Mouse (Mus musculus): ENCODE measurements around the gene Hps5.
A peak's percentile ranks its signal among the peaks of the same experiment; 100 is the strongest.
"Not testable (repeated sequence)": the region's sequence is repeated elsewhere in the genome, so short reads cannot be mapped to it uniquely, and the experiment has no call there.

The Hps5 gene

DNA sequence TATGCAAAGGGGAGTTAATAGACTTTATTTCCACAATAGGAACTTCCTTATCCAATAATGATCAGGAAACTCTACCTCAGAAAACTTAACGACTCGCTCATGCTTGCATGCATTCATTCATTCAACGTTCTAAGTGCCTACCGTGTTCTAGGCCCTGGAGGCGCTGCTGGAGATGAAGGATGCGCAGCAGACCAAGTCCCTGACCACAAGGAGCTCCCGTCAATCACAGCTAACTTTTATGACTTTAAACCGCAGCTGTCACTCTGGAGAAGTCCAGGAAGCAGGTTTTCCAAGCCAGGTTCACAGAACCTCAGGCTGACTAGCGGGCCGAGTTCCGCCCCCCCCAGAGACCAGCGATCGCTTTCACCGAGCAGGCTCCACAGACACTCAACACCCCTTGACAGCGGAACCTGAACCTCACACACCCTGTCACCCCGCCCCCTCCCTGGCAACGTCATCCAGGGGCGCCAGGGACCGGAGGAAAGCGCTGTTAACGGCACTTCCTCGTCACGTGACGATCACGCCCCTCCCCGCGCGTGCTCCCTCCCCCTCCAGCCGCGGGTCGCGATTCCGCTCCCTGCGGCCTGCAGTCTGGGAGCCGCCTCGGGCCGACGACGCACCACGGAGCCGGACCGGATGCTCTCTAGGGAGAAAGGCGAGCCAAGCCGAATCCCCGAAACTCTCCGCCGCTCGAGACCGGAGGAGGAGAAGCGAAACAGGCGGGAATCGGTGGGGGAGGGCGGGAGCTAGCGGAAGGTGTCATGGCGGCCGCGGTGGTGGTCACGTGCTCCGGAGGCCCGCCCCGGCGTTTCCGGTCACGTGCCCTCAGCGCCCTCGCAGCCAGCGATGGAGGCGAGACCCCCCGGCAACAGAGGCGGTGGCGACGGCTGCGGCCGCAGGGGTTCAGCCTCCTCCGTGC, at the start of gene Hps5, which contains the start of gene Gtf2h1:
TSS of gene Hps5 (minus strand) at position 778 of the 919 bp plus-strand sequence.
TSS of gene Gtf2h1 (plus strand) at position 817 of the 919 bp plus-strand sequence.
- peak; percentile 96 for DNase-seq (ENCODE audit: extremely low read depth, insufficient read length, low spot score)

DNA sequence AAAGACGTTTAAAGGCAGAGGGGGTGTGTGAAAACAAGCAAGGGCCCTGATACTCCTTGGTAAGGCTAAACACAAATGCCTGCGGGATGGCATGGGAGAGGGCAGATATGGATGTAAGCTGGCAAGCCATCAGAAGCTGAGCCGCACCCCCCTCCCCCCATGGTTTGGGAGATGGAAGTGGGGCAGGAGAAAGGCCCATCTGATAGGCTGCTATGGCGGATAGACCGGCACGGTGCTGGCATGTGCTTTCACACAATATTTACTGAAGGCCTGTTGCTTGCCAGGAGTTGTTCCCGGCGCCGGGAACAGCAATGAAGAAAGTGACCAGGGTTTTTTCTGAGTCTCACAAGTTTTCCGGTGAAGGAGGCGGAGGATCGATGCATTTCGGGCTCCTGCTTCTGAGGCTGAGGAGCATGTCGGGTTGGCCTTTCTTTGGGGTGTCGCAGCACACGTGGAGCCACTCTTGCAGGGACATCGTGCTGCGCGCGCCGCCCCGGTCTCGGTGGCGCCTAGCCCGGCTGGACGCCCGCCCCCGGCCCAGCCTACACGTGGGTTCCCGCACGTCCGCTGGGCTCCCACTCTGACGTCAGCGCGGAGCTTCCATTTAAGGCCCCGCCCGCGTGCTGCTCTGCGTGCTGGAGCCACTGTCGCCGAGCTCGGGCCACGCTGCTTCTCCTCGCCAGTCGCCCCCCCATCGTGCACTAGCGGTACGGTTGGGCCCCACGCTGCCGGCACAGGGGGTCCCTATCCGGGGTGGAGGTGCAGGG, 49.5 kb upstream of the Hps5 start:
- peak; percentile 95 for DNase-seq (ENCODE audit: extremely low read depth, insufficient read length, low spot score)

DNA sequence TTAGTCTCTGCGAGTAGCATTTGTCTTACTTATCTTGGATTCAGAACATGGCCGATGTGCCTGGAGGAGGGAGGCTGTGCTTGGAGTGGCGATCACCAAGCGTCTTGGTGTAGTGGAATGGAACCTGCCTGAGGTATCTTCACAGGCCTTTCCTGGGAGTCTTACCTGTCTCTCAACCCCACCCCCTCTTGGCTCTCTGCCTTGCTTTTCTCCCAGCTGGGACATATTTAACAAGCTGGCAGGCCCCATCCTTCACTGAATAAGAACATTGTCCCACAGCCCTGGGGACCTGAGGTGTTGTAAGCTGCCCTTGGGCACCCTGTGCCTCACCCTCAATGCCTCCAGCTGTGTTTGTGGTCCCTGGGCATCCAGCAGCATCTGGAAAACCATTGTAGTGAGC, 47.7 kb upstream of the Hps5 start:
- no peak for DNase-seq (ENCODE audit: extremely low read depth, insufficient read length, low spot score)

DNA sequence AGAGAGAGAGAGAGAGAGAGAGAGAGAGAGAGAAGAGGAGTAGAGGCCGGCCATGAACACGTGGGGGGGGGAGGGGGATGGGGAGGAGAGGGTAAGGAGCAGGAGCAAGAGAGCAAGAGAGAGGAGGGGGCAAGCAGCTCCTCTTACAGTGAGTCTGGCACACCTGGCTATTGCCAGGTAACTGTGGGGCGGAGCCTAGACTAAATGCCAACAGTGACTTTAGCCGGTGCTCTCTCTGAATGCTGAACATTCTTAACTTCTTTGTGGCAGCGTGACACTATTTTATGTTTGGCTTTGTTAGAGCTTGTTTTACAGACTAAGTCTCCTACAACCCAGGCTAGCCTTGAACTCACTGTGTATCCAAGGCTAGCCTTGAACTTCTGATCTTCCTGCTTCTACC, 46.4 kb upstream of the Hps5 start:
- no peak for DNase-seq (ENCODE audit: extremely low read depth, insufficient read length, low spot score)

DNA sequence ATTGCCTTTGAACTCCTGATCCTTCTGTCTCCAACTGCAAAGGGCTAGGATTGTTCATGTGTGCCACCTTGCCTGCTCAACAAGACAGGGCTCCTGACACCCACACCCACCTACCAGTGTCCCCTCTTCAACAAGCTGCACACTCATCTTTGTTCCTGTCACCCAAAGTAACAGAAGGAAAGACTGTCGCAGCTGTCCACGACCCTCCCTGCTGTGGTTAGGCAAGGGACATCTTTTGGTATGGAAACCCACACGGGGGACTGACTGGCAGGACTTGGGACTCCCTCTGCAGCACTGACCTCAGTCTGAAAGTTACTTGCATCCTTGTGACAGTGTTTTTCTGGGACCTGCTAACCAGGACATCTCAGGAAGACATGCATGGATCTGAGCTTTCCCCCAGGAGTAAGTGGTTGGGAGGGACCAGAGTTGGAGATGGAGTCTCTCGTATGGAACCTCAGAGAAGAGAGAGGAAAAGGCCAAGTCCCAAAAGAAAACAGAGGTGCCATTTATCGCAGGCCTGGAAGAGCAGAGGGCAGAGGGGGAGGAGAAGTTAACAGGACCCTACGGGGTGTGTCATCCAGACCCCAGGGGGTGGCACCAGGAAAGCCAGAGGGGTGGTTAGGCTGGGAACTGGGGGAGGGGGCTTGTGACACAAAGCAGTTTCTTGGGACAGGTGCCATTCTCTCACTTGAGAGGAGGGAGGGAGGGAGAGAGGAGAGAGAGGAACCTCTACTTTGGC, 45.1 kb upstream of the Hps5 start, which contains the start of gene Ldha:
TSS of gene Ldha (plus strand) at position 689 of the 739 bp plus-strand sequence.
- DNase-seq (ENCODE audit: extremely low read depth, insufficient read length, low spot score) = no peak

DNA sequence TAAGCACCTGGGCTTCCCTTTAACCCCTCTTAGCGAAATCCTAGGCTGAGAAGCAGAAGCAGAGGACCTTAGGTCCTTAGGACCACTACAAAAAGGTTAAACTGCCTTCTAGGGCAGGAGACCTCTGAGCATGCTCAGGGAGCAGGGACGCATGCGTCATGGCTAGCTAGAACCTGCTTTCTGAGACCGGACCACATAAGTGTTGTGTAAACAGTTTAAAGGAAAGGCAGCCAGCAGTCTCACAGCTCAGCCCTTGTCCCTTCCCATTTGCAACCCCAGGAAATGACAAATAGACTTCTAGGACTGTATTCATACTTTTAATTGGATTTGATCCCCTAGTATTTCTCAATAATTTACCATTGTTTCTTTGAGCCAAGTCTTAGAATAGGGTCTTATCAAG, 44.5 kb upstream of the Hps5 start:
- DNase-seq (ENCODE audit: extremely low read depth, insufficient read length, low spot score) = no peak

DNA sequence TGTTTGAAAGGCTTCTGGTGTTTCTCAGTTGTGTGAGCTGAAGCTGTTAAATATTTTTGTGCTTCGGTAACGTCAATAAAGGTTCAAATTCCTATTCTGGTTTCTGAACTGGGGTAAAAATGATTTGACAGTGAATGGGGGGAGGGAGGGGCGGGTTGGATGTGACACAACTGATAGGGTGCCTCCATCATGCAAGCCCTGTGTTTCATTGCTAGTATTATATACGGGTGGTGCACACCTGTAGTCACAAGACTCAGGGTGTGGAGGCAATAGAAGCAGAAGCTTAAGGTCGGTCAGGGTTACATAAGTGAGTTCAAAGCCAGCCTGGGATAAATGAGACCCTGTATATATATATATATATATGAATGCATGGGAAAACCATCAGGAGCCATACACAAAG, 44.0 kb upstream of the Hps5 start:
- DNase-seq (ENCODE audit: extremely low read depth, insufficient read length, low spot score) = no peak

DNA sequence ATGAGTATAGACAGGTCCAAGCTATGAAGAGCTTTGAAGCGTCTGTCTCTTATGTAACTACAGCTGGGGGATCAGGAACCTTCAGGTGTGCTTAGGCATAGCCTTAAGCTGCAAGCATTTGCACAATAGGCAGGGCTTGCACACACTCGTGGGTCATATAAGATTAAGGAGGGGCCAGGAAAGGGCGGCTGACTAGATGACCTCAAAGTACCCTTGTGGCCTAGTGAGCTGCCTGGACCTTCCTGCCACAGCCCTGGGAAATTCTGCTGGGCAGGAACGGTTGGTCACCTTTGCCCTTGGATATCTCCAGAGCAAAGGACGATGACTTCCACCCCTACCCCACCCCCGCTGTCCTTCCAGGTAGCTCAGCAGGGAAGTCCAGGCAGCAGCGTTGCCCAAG, 43.6 kb upstream of the Hps5 start:
- DNase-seq (ENCODE audit: extremely low read depth, insufficient read length, low spot score) = peak; percentile 35

DNA sequence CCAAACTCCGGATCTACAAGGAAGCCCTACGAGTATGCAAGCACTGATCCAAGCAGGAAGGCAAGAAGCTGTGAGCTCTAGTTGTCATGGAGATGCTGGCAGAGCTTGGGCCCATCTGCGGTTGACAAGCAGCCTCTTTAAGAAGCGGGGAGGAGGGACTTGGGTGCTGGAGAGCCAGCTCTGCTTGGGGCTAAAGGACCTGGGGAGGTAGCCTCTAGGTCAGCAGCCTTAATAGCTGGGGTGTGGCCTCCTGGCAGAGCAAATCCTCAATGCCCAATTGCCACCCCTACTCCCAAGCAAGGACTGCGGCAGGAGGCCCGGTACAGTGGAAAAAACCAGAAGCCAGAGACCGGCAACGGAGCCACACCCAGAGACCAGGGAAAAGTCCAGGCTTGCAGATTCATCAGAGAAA, 43.0 kb upstream of the Hps5 start:
- peak; percentile 87 for DNase-seq (ENCODE audit: extremely low read depth, insufficient read length, low spot score)

DNA sequence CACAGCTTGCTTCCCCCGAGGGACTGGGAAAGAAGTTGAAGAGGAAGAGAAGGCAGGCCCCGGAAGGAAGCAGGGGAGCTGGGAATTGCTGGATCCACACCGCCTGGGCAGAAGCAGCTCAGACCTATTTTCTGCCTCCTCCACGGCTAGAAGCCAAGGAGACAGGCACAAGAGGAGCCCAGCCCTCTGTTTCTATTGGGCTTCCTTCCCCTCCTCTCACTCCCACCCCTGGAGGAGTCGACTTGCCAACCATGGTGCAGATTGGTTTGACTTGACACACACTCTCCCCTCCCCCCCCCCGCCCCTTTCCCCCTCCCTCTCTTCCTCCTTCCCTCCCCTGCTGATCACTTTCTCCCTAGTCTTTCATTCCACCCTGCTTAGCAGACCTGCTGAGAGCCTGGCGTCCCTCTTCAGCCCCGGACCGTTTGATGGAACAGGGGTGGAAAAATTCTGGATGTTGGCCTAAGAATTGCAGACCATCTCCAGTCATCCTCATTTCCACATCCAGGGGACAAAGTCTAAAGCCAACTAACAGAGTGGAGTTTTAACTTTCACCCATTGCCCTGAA, 42.3 kb upstream of the Hps5 start:
- DNase-seq (ENCODE audit: extremely low read depth, insufficient read length, low spot score) = no peak

DNA sequence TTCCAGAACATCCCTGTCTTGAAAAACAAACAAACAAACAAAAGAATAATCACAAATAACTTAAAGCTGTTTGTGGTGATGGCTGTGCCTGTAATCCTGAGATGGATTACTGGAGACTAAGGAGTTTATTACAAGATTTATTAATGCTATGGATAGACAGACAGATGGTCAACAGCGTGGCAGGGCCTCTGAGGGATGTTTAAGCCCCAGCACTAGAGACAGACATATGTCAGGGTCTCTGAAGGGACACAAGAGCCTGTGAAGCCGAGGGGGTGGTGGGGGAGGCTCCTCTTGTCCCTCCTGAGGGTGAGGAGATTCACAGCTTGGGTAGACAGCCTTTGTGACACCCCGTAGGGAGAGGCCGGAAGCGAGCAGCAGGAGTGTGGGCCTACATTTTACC, 41.2 kb upstream of the Hps5 start:
- no peak for DNase-seq (ENCODE audit: extremely low read depth, insufficient read length, low spot score)

DNA sequence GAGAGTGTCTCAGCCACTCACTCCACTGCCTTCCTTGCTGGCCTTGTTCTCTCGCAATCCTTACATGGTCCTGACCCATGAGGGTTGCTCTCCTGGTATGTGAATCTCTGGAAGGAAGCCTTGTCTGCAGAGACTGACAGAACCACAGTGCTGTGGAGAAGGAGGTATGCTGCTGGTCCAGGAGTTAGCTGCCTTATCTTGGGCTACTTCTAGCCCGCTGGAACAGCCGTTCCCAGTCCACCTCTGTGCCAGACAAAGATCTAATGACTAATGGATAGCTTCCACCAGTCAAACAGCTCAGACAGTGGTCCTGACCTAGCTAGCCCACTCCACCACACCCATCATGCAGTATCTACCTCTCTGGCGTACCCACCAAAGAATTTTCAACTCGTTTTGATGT, 40.5 kb upstream of the Hps5 start:
- DNase-seq (ENCODE audit: extremely low read depth, insufficient read length, low spot score) = no peak

DNA sequence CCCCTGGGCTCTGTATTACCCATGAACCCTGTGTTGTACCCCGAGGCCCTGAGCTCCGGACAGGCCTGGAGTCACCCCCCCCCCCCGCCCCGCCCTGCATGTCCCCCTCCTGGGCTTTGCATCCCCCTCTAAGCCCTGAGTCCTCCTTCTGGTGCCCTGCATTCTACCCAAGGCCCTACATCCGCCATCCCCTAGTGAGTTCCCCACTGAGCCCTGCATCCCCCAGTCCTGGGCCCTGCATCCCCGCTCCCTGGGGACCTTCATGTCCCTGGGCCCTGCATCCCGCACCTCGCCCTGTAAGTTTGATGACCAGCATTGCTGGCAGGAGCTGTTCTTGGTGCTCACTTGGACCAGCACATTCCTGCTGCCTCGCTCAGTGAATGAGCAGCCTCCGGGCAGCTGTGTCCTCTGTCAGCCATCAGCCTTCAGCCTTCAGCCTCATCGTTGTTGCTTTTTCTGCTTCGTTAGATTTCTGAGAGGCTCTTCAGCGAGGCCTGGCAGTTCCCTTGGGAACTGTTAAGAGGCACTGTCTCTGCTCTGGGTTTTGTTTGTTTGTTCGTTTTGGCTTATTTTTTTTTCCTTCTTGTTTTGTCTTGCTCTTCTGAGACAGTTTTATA, 39.2 kb upstream of the Hps5 start:
- no peak for DNase-seq (ENCODE audit: extremely low read depth, insufficient read length, low spot score)

DNA sequence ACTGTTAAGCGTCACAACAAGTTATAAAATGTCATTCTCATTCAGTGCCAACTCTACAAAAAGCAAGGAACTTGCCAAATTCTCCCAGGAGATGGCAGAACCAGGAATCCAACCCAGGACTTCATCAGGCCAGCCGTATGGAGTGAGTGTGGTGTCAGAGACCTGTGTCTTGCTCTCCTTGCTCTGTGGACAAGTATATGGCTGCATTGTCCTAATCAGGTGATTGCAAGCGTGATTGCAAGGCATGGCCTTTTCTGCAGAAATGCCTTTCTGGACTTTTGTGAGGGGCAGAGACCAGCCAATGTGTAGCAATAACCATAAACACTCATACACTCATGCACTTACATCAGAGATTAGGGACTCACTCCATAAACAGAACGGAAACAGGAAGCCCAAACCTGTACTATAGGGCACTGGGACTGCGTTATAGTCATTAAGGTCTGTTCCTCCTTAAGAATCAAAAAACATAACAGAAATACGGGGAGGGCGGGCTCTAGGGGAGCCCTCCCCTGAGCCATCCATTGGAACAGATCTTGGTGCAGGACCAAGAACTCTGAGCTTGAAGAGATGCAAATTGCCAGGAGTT, 37.9 kb upstream of the Hps5 start:
- DNase-seq (ENCODE audit: extremely low read depth, insufficient read length, low spot score) = no peak

DNA sequence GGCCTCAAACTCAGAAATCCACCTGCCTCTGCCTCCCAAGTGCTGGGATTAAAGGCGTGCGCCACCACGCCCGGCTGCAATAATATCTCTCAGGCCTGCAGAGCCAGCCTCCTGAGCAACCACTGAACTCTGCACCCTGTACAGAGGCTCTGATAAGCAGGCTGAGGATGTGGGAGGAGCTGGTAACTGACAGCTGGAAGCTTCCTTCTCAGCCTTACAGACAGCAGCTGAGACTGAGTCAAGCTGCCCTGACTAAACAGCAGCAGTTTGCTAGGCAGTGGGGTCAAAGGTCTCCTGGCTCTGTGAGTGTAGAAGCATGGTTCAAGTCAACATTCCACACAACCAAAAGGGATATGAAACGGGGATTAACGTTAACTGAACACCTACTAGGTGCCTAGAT, 37.4 kb upstream of the Hps5 start:
- no peak for DNase-seq (ENCODE audit: extremely low read depth, insufficient read length, low spot score)

DNA sequence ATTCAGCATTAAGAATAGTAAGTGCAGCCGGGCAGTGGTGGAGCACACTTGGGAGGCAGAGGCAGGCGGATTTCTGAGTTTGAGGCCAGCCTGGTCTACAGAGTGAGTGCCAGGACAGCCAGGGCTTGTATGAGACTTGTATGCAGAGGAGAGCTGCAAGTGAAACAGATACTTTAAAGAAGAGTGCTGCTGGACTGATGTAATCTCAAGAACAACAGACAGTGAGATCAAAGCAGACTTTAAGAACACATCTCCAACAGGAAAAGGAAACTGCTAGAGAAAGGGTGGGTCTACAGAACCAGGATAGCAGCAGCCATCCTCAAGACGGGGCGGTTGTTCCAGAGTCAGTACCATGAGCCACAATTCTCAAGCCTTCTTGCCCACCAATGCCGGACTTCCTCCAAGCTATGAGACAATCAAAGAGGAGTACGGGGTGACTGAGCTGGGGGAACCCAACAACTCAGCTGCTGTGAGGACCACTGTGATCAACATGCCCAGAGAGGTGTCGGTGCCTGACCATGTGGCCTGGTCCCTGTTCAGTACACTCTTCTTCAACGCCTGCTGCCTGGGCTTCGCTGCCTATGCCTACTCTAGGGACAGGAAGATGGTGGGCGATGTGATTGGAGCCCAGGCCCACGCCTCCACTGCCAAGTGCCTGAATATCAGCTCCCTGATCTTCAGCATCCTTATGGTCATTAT, 36.4 kb upstream of the Hps5 start:
- DNase-seq (ENCODE audit: extremely low read depth, insufficient read length, low spot score) = not testable (repeated sequence)

DNA sequence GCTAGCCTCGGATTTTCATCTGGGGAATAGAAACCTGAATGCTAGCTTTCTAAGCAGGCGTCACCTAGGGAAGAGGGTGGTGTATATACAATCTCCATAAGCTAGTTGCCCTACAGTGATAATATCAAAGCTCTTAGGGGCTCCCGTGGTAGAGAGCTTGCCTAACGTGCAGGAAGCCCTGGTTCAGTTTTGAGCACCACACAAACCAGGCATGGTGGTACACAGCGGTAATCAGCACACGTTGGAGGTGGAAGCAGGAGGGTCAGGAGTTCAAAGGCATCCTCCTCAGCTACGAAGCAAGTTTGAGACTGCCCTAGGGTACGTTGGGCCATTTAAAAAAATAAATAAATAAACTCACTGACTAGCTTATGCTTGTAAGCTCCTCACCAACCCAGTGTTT, 35.8 kb upstream of the Hps5 start:
- no peak for DNase-seq (ENCODE audit: extremely low read depth, insufficient read length, low spot score)

DNA sequence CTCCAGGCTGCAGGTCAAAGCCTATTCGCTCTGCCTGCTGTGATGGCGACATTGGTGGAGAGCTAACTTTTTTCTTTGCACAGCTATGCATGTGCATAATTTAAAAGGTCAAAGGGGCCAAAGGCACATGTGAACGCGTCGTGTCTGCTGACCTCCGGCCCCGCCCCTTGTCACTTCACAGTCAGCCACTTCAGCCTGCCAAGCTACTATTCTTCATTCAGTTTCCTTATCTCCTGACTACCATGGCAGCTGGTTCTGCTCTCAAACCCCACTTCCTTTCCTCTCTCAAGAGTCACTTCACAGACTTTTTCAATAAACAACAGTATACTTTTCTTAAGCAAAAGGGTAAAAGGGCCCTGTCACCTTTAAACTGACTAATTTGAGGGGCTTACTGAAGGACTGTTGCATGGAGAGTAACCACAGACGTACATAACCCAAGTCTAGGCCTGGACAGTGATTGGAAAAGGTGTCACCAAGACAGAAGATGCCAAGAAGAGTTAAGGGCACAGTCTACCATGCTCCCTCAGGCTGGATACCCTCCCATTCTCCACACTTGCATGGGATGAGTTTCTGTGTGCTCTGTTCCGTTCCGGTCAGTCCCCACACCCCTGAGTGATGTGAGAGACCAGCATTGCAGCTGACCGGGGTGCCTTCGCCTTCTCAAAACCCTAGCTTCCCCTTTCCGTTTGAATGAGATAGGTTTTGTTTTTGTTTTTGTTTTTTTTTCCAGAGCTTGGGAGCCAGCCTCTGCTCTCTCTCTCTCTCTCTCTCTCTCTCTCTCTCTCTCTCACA, 35.1 kb upstream of the Hps5 start:
- DNase-seq (ENCODE audit: extremely low read depth, insufficient read length, low spot score) = no peak

DNA sequence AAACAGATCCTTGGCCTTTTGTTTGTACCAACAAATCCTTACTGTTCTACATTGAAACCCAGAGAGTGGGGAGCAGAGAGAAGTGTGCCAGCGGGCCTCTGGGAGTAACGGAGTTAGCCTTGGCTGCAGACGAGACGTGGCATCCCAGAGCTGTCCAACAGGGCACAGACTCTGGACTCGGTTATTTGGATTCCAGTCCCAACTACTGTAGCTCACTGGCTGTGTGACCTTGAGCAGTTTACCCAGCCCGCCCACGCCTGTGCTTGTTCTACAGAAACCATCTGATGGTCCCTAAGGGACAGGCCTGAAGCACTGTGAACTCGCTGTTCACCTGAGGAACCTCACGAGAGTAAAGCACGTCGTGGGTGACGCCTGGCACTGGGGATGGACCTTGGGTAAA, 34.0 kb upstream of the Hps5 start:
- DNase-seq (ENCODE audit: extremely low read depth, insufficient read length, low spot score) = no peak
